Mouse (Mus musculus) right cerebral cortex, adult 2 months (tissue): Measurements from ENCODE around the gene Idh2.
"Not testable (repeated sequence)": the region's sequence is repeated elsewhere in the genome, so short reads cannot be mapped to it uniquely, and the experiment has no call there.

Experiments used
- DNase-seq, 2 experiments: peaks; one replicate each; pipeline ENCODE4 v3.0.0; 2021 to 2022; ENCODE audit warnings: low spot score in 2 of 2

Gene Idh2

DNA sequence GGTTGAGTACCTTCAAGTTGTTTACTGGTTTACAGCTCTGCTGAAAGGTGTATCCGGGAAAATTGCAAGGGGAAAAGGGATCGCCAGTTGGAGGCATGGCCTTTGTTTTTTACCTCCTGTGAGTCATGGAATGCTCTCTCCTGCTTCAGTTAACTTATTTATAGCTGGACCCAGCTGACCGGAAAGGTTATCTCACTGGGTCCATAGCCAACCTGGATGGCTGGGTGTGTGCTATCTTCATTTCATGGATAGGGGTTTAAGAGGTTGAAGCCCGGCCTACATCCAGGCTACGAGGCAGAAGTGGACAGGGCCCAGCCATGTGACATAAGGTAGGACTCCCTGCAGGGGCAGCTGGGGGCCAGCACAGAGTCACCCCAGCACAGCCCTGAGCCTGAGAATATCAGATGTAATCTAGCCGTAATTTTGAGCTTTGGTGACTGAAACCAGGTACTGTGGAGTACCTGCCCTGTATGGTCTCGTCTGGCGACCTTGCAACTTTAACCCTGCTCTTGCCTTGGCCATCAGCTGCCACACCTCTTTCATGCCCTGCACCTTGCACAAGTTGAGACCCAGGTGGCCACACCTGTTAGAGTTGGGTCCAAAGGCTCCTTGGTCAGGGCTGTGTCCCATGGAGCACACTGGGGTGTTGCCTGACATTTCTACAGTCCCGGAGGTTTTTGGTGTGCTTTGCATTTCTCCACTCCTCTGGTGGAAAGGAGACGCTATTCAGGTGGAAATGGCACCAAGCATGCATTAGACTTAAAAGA is 55.0 kb downstream of the Idh2 start:
- no peak for DNase-seq

- no peak for DNase-seq
Observed at GRCm38 (mm10) chr7:80059064-80059838, 55.9 kb downstream of the Idh2 start.

- no peak for DNase-seq
Observed at GRCm38 (mm10) chr7:80058405-80059063, 56.7 kb downstream of the Idh2 start.

- no peak for DNase-seq
Observed at GRCm38 (mm10) chr7:80057781-80058180, 57.4 kb downstream of the Idh2 start.

- DNase-seq: no peak
Observed at GRCm38 (mm10) chr7:80057002-80057691, 58.0 kb downstream of the Idh2 start.

DNA sequence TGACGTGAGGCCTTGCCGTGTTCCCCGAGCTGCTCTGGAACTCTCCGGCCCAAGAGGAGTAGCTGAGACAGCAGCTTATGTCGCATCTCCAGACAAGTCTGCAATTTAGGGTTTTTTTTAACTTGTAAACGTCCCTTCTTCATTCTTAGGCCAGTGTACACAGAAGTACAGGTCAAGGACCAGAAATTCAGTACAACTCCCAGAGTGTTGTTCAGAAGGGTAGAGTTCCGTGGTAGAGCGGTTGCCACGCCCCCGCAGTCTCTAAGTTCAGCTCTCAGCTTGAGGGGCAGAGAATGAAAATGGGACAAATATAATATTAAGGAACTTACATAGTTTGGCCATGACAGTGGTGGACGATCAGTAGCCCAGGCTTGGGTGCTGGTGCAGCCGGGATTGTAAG is 59.4 kb downstream of the Idh2 start:
- DNase-seq: no peak

DNA sequence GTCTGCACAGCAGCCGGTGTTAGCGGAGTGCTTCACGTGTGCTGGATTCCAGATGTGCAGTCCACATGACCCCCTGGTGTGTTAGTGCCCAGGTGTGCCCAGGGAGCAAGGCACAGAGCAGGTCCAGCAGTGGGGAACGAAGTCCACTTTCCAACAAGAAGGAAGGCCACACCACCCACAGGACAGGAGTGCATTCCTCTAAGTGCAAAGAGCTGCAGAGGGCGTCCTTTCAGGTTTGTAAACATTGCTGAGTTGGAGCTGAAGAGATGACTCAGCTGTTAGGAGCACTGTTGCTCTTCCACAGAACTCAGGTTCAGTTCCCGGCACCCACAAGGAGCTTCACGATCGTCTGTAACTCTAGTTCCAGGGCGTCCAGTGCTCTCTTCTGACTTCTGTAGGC is 62.0 kb downstream of the Idh2 start:
- no peak for DNase-seq

DNA sequence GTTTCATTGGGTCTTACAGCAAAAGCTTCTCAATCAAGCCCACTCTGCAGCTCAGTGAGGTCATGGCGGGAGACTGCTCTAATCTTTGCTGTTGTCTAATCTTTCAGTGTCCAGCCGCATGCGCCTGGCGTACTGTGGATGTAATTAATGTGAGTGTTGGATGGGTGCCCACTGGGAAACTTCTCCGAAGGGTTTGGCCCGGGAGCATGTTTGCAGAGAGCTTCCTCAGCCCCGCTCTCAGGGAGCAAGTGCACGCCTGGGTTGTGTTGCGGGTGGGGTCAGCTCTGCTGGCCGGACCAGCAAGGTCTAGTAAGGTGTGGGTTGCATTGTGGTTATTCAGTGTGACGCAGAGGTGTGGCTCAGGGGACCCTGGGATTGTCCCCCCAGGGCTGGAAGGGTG is 62.9 kb downstream of the Idh2 start:
- no peak for DNase-seq

- DNase-seq: no peak
Observed at GRCm38 (mm10) chr7:80051835-80052234, 63.4 kb downstream of the Idh2 start.

DNA sequence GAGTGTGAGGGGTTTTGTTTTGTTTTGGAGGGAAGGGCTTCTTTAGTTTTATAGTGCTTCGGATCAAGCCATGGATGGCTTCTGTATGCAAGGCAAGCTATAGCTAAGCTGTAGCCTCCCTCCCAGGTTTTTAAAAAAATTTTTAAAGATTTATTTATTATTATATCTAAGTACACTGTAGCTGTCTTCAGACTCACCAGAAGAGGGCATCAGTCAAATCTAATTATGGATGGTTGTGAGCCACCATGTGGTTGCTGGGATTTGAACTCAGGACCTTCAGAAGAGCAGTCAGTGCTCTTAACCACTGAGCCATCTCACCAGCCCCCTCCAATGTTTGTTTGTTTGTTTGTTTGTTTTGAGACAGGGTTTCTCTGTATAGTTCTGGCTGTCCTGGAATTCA is 64.8 kb downstream of the Idh2 start:
- not testable (repeated sequence) for DNase-seq

DNA sequence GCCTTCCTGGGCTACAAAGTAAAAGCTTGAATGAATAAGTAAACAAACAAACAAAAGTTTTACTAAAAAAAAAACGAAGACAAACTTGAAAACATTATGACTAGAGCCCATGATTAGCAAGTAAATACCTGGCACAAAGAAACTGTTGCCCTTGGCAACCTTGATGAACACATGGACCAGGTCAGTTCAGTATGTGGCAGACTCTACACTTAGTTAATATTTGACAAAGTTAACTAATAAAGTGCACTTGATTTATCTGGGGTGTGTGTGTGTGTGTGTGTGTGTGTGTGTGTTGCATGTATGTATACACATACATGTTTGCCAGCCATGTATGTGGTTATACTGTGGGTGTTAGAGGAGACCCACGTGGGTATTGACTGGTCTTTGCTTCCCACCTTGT is 65.4 kb downstream of the Idh2 start:
- DNase-seq: no peak

DNA sequence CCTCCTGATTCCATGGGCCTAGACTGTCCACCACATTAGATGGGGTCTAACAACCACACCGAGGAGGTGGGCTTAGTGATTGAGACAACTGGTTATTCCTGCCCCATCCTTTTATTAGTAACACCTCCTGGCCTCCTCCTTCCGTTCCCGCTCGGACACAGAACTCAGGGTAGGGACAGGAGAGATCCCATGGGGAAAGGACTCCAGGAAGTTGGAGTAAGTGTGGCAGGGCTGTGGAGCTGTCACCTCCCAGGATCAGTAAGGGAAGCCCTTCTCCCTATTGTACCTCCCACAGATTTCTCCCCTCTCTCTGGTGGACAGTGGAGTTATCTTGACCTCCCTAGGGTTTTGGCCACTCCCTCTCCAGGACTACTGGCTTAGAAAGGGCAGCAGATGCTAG is 68.2 kb downstream of the Idh2 start:
- no peak for DNase-seq
